Mouse (Mus musculus) layer of hippocampus, adult 9-11 months (tissue): ENCODE data around the gene Aldh1l1.

Experiments used
- DNase-seq: peaks from one replicate; pipeline ENCODE4 v3.0.0; 2022

The Aldh1l1 gene

DNA sequence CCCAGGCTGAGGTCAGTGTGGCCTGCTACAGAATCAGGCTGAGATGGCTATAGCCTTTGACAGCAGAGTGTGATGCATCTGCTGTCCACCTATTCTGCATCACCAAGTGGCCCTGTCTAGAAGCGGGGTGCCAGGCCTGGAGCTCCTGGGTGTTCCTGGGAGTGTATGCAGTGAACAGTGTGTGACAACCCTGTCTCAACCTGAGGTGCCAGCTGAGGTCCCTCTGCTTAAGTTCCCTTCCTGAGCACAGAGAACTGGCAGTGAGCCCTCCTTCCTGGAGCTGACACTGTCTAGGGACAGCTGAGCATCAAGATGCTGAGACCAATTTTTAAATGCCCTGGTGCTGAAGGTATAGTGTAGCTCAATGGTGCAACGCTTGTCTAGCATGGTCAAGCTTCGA lies 13.5 kb upstream of the Aldh1l1 start:
- DNase-seq = no peak

DNA sequence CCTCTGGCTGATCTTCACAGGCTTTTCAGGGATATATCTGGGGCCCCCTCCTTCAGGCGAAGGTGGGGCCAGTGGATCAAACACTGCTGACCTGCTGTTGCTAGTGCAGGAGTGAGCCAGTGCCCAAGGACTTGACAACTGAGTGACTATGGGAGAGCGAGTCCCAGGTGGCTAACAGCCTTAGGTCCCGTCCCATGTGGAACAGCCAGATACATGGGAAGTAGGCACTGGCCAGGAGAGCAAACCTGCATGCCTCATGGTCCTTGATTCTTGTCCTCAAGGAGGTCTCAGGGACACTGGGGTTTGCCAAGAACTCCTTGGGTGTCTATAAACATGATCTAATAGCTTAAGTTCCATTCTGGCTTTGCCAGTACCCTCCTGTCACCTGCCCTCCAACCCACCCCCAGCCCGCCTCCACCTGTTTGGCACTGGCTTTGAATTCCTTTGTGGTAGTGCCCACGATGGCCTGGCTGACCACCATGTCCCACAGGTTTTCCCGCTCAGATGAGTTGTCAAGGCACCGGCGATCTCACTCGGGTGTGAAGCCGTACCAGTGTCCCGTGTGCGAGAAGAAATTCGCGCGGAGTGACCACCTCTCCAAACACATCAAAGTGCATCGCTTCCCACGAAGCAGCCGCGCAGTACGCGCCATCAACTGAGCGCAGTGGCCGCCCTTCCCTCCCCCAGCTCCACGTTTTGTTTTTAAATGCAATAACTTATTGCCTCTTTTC lies 12.4 kb upstream of the Aldh1l1 start:
- no peak for DNase-seq

DNA sequence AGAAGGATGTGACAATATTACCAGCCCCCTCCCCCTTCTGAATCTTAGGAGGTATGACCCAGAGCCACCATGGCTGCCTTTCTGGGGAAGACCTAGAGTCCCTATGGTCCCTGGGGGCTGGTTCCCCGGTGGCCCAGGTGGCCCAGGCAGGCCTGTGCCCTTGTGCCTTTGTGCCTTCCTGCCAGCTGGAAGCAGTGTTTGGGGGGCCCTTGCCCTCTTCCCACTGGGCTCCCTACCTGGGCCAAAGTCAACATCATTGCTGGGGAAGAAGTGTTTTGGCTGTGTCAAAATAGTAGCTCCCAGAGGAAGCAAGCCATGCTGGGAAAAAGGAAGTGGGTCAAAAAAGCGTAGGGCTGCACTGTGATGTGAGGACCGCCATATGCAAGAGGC lies 11.9 kb upstream of the Aldh1l1 start:
- DNase-seq = no peak

DNA sequence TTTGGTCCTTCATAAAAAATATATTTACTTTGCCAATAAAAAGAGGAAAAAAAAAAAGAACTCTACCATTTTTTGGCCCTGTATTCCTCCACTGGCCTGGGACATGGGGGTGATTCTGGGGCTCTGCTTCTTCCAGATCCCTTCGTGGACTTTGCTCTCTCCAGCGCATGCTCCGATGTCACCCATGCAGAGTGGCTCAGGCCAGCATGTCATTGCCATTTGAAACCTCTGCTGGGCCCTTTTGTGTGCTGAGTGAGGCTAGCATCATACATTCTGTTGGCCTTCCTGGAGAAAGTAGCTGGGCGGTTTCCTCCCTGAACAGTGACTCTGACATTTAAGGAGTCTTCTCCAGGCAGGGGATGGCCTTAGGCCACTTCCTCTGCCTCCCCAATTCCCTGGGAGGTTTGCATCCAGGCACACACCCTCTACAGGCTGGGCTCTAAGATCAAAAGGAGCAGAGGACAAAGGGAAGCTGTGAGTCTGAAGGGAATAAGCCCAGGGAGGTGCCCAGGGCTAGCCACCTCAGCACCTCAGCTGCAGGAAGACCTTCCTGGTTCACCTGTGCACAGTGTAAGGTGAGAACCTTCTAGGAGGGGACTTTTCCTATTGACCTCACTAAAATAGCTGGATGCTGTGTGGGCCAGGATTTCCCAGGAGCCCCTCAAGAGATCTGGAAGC lies 10.9 kb upstream of the Aldh1l1 start:
- DNase-seq = no peak

DNA sequence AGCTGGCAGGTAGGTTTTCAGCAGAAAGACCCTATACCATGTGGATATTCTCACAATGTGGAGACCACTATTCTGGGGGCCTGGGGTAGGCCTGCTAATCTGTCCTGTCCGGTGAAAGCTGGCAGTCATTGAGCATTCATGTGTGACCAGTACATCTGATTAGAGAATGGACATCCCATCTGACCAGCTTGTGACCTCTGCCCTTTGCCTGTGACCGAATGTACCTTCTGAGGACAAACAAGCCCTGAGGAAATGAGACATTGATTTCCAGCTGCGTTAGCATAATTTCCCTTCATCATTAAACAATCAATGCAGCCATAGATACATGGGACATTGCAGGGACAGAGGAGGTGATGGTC lies 10.4 kb upstream of the Aldh1l1 start:
- DNase-seq = no peak

DNA sequence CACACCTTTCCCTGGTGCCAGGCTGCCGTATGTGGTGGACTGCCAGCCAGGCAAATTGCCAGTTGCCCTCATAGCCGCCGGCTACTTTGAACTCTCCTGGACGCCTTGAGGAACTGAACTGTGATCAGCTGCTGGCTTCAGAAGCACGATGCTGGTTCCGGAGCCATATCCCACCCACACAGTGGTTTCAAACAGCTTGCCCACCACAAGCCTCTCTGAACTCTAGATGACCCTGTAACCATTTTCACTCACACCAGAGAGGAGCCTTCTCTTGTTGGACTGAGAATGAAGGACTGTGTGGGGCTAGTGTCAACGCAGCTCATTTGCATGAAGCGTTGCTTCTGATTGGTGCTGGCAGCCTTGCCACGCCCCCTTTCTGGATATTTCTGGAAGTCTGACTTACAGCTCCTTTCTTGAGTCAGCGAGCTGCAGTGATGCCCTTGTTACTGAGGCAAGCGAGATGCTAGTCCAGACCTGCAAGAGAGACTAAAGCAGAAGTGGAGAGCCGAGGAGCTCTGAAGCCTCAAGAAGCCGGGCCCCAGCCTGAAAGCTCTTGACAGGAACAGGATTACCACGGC lies 9.2 kb upstream of the Aldh1l1 start:
- DNase-seq = no peak

DNA sequence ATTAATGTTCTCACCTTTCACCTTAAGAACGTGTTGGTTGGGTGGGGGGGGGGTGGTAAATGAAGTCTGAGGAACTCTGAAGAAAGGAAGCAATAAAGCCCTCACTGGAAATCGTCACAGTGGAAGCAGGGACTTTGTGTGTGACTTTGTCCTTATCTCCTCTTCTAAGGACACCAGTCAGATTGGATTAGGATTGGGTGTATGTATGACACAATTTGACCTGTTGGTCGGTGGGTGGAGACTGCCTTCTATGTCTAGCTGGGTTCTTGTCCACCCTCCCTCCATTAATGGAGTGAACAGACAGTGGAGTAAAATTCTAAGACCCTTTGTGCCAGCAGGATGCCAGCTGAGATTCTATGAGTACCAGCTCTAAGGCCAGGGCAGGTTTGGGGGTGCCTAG lies 2.0 kb upstream of the Aldh1l1 start:
- no peak for DNase-seq

DNA sequence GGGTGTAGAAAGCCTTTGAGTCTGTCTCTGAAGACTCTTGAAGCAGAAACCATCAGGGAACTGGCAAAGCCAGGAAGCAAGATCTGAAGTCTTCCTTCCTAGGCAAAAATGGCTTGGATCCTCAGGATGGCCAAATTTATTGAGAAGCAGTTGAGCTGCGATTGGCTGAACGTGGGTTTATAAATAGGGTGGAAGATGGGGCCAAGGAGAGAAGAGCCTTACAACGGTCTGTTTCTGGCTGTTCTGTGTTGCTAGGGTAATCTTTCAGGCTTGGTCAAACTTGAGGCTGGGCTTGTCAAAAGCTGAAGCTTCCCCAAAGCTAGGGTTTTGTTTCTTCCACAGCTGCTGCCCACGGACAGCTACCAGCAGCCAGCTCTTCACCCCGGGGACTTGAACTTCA lies 1.4 kb upstream of the Aldh1l1 start:
- no peak for DNase-seq

DNA sequence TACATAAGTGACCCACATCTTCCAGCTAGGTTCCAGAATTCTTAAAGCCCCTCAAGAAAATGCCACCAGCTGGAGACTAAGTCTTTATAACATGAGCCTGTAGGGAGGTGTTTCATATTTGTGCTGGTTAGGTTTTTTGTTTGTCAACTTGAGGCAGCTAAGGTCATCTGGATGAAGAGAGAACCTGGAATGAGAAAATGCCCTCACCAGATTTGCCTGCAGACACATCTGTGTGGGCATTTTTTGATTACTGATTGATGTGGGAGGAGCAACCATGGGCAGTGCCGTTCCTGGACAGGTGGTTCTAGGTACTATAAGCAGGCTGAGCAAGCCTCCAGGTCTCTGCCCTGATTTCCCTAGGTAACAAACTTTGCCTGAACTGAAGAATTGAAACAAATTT lies 1.3 kb downstream of the Aldh1l1 start:
- DNase-seq = no peak

DNA sequence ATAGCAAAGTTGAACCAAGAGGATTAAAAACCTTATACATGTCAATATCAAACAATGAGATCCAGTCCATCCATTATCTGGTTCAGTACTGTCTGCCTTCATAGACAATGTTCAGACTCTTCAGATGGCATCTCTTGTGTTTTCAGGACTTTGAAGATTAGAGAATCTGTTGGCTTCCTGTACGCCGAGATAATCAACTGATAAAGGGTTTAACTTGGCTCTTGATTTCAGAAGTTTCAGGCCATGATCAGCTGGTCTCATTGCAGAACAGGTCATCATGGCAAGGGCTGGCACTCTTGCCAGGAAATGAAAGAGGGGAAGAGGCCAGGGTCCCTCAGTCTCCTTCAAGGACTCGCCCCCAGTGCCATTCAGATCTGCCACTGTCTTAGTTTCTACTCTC lies 3.3 kb downstream of the Aldh1l1 start:
- no peak for DNase-seq

DNA sequence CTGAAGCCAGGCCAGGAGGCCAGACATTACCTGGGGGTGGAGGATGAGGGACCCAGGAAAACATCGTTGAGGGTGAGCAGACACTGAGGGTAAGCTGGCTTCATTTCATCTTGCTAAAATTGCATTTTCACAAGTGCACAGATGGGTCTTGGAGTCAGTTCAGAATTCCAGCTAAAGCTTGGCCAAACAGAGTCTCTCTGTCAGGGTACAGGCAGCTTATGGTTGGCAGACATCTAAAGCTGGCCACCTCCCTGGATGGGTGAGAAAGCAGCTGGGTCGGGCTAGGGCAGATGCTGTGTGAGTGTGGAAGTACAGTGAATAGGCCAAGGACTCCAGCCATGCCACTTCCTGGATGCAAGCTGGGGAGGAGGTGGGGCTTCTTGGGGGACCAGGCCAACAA lies 4.7 kb downstream of the Aldh1l1 start:
- peak; percentile 52 for DNase-seq

DNA sequence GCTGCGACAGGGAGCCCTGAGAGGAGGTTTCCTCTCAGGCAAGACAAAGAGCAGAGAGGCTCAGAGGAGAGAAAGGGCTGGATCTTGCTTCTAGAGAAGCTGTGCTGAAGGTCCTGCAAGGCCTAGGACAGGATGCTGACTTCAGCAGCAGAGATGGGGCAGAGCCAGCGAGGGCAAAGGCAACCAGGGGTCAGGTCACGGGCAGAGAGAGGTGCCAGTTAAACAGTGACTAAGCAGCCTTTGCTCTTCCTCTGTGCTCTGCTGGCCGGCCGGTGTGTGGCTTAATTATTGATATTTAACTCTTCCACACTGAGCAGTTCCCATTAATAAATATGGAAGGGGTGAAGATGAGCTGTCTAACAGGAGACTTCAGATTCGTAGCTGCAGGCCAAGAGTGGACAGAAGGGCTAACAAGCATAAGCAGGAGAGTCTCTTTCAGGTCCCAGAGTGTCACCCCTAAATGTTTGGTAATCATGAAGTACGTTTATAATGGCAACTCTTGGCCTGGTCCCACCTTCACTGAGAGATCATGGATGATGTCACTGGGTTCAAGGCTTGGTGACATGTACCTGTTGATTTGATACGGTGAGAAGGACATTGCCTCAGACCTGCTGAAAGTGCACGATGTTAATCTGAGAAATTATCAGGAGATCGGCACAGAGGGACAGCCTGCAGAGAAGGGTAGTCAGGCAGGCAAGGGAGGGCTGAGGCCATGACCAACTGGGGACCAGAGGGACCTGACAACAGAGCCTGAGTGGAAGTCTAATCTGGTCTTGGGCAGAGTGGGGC lies 5.9 kb downstream of the Aldh1l1 start:
- DNase-seq = no peak

DNA sequence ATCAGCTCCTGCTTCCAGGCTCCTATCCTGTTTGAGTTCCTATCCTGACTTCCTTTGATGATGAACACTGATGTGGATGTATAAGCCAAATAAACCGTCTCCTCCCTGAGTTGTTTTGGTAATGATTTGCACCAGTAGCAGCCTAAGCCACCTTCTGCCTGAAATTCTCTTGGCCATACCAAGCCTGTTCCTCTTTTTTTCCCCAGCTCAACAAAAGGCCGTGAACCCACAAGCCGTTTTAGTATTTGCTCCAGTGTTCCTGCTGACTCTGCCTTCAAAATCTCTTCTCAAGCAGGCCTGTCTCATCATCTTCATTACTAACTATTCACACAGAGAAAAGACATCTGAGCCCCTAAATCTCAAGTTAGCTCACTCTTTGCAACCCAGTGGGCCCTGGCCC lies 7.9 kb downstream of the Aldh1l1 start:
- no peak for DNase-seq

DNA sequence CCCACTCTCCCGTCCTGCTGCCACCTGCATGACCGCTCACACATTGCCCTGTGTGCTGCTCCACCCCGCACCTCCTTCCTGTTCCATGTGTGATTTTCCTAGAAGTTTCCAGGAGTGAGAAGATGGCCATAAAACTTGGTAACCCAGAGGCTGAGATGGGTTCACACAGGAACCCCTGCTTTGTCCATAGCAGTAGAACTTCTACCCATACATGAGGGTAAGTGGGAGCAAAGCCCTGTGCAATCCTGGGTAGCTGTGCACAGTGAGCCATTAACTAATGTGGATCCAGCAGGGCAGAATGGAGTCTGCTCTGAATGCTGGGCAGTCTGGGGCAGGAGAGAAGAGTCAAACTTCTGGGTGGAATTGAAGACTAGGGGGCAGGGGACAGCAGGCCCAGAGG lies 8.3 kb downstream of the Aldh1l1 start:
- DNase-seq = no peak

DNA sequence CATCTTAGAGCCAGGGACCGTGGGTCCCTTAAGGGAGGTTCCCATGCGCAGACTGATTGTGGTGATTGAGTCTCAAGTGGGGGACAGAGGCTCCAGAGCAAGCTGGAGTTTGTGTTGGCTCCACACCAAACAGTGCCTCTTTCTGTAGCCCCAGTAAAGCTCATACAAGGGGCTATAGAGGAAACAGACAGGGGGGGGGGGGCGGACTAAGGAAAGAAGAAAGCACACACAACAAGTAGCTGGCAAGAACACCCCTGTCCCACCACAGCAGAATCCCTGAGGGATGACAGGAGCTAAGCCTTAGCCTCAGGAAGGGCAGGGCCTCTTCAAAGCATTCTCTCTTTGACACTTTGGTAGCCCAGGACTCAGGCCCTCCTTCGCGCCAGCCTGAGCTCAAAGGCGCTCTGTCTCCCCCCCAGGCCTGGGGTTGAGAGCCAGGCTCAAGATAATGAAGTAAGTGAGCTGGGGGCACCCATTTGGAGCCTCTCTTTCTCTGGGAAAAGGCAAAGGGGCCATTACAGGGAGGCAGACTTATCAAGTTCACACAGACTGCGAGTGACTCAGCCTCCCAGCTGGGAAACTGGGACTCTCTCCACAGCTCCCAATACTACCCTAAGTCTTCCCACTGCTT lies 9.2 kb downstream of the Aldh1l1 start:
- no peak for DNase-seq

DNA sequence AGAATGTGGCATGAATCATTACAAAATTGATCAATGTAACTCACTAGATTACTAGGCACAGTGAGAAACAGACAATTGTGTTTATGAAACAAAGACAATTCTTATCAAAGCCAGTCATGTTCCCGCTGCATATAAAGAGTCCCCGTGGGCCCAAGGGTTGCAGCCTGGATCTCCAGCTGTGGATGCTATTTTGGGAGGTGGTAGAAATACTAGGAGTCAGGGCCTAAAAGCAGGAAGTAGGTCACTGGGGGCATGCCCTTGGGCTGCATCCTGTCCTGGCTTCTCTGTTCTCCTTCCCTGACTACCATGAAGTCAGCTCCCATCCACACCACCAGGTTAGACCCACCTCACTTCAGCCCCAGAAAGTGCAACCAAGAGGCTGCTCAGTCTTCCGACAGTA lies 10.0 kb downstream of the Aldh1l1 start:
- no peak for DNase-seq

DNA sequence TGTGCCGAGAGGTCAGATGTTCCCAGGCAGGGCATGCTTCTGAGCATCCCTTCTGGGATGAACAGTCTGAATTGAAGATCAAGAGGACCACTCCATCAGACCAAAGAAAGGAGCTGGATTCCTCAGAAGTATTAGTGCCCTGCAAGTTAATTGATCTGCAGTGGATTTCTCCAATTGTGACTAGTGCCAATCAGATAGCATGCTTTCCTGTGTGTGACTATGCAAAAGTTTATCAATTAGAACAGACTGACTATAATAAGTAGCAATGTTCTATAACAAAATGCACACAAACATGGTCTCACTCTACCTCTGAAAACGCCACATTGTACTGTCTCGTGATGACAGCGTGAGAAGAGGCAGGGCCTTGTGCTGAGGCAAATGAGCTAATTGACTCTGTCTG lies 13.3 kb downstream of the Aldh1l1 start:
- DNase-seq = no peak

DNA sequence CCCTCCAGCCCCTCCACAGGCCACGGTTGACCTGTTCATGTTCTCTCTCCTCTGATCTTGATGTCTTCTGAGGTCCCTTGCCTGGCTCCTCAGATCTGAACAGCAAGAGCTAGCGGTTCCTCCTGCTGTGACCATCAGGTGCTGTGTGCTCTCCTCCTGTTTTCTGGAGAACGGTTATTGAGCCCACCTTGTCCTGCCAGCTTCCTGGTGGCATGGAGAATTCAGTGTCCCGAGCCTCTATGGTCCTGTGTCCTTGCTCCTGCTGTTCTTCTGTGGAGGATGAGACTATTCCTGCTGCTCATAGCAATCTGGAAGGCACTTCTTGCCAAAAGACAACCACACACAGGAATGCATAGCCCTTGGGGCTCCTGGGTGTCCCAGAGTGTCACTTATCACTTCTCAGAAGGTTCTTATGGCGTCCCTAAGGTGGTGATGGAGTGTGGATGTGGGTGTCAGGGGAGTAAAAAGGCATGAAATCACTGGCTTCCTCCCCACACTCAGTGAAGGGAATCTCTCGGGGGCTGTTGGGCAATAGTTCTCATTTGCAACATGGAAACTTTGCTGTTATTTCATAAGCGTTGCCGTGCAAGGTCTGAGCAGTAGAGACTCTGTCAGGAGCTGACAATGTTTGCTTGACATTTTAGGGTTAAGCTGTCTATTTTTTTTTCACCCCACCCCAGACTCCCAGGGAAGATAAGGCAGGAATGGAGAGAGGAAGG lies 15.2 kb downstream of the Aldh1l1 start:
- no peak for DNase-seq

DNA sequence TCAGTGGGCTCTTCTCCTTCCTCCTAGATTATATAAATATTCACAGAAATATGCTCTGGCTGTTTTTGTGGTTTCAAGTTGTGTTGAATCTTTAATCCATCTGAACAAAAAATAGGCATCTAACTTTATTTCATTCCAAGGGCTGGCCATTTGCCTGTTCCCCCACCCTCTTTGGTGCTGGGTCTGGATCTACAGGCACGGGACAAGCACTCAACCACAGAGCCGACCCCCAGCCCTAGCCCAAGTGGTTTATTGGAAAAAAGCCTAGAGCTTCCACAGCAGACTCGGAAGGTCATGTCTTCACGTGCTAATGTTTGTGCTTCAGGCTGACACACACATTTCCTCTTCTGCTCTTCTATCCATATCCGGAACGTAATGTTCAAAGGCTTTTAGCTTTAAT lies 19.7 kb downstream of the Aldh1l1 start:
- DNase-seq = no peak

DNA sequence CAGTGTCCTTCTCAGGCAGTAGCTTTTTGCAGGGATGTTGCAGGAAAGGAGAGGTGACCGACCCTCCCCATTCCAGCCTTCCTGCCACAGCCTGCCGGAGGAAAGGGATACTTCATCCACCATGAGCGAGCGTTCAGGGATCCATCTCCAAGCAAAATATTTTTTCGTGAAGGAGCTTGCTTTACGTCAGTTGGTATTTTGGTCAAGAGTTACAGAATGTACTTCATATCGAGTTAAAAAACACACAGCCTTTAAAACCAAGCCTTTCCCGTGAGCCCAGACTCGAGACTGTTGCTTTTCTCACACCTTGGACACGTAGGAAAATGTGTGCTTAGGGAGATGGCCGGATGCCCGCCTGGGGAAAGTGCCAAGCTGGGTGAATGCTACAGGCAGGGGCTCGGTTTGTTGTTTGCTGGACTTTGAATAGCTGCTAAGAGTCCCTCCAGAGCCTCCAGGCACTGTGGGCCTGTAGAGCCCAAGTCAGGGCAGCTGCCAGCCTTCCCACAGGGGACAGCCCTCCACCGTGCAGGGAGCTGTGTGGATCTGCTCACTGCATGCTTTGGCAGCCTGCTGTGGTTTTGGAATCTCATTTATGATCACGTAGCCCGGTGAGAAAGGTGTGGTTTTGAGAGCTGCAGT lies 20.6 kb downstream of the Aldh1l1 start:
- DNase-seq = peak; percentile 79

DNA sequence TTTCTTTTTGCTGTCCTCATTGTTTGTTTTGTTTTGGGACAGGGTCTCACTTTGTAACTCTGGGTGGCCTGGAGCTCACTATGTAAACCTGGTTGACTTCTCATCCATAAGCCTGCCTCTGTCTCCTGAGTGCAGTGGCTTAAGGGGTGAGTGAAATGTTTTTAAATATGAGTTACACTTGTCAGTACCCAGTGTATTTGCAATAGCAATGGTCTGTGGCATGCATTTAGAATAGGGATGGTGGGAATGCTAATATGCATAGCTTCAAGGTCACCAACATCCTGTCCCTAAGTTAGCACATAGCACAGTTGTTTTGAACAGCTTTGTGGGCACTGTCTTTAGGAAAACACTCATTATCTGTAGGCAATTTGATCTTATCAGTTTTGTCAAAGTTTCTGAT lies 21.2 kb downstream of the Aldh1l1 start:
- no peak for DNase-seq

DNA sequence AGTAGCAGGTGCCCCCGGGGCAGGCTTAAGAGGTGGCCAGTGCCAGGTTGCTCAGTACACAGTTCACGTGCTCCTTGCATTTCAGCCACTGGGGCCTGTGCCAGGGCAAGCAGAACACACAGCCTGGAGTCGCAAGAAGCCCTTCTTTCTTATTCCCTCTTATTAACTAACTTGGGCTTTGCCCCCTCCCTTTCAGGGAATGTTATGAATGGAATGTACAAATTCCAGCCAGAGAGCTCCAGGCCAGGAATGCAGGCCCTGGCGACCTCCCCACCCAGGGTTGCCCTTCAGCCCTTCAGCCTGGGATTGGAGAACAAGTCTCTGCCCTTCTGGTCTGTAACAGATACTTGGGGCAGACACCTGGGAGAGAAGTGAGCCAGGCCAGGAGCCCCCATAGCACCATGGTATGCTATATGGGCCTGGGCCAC lies 22.0 kb downstream of the Aldh1l1 start:
- peak; percentile 57 for DNase-seq
